In the genomic region with DNA sequence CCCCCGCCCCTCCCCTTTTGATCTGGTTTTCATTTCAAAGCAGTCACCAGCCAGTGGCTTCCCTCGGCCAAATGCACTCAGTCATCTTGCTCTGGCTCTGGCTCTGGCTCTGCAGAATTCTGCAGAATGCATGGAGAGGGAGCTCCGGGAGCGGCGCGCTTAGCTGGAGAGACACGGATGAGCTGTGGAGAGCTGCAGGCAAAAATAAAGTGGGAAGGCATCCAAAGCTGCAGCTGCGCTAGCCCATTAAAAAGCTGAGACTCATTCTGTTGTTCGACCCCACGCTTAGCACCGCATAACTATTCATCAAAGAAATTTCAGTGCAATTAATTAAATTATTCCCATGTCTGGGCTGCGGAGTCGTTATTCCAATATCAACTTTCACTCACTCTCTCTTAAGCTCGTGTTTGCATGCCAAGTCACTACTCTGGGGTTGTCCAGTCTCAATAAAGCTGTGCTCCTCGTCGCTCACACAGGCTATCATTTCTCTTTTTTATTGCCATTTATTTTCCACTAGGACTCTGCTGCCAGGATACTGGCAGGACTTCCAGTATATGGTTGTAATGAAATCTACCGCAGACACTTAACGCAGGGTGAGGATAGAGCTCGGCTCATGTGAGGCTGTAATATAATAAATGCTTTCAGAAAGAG, we compare ENCODE assay signal across 8 mouse cellular contexts.
DNase-seq lines count a peak whose midpoint lies in the region; ATAC-seq lines count a peak whose summit lies in the region.

No protein-coding gene starts in this region.

- peak overlapping the region; percentile 80 for H3K27ac ChIP-seq in embryonic facial prominence, embryonic 12.5 days
- H3K27ac ChIP-seq in intestine, embryonic 15.5 days, result peak overlapping the region; percentile 49

- H3K9ac ChIP-seq in embryonic facial prominence, embryonic 12.5 days, result no peak overlapping the region
- H3K9ac ChIP-seq in intestine, embryonic 15.5 days, result no peak overlapping the region

- intact Hi-C loops in left cerebral cortex, postnatal 25 days (cut with DNase I), result no loop called here

- H3K27me3 ChIP-seq in embryonic facial prominence, embryonic 12.5 days, result no peaks in the 10 kb centered on the region
- no peaks in the 10 kb centered on the region for H3K27me3 ChIP-seq in intestine, embryonic 15.5 days (replicated peaks)

- H3K4me3 ChIP-seq in embryonic facial prominence, embryonic 12.5 days, result 0 out of 2 replicates have a peak overlapping the region, but pooled peaks have one; percentile 3
- H3K4me3 ChIP-seq in intestine, embryonic 15.5 days (replicated peaks), result no peak overlapping the region

- no peaks in the 10 kb centered on the region for H3K36me3 ChIP-seq in embryonic facial prominence, embryonic 12.5 days
- H3K36me3 ChIP-seq in intestine, embryonic 15.5 days, result no peaks in the 10 kb centered on the region

- peak; percentile 78 for ATAC-seq in embryonic facial prominence, embryonic 12.5 days (ENCODE audit: insufficient number of reproducible peaks, insufficient read depth, low FRiP score, low TSS enrichment)
- ATAC-seq in intestine, embryonic 15.5 days, result peak; percentile 81

- H3K4me1 ChIP-seq in embryonic facial prominence, embryonic 12.5 days, result peaks cover 40% of the 10 kb centered on the region
- H3K4me1 ChIP-seq in intestine, embryonic 15.5 days (replicated peaks), result peaks cover 22% of the 10 kb centered on the region

- no peaks in the 10 kb centered on the region for H3K9me3 ChIP-seq in embryonic facial prominence, embryonic 12.5 days
- no peaks in the 10 kb centered on the region for H3K9me3 ChIP-seq in intestine, embryonic 15.5 days

- peak; percentile 42 to 52 for DNase-seq in cerebellum, adult 18-20 months
- DNase-seq in gastrocnemius, postnatal 4 days (ENCODE audit: low spot score in 2 of 2), result peak; percentile 53 to 83
- DNase-seq in left cerebral cortex, postnatal 25 days (ENCODE audit: low spot score in 2 of 2), result peak; percentile 74 to 87
- peak; percentile 59 for DNase-seq in neural tube, embryonic 10.5 days (ENCODE audit: extremely low spot score, low spot score)
- DNase-seq in yolk sac, embryonic 10.5 days (ENCODE audit: low spot score), result peak; percentile 12
- DNase-seq in adipocyte (ENCODE audit: low spot score), result no peak

- 10% methylated on average over 19 of the region's 19 CpGs for WGBS in embryonic facial prominence, embryonic 12.5 days
- WGBS in intestine, embryonic 15.5 days, result 28% methylated on average over 19 of the region's 19 CpGs

- H3K4me2 ChIP-seq in embryonic facial prominence, embryonic 12.5 days (replicated peaks), result peak overlapping the region; percentile 37
- H3K4me2 ChIP-seq in intestine, embryonic 15.5 days (replicated peaks), result peak overlapping the region; percentile 20; the same call in 1 of the 2 replicates
